Mouse (Mus musculus) MN1 (cell line): ENCODE results near the gene Lef1.

ENCODE experiments used
- DNase-seq: peaks from one replicate; pipeline ENCODE4 v3.0.0-alpha.2; 2016; ENCODE audit warnings: low spot score

The Lef1 gene

GRCm38 (mm10) chr3:131107301-131108093 is 2.8 kb upstream of the Lef1 start:
- peak; percentile 58 for DNase-seq

GRCm38 (mm10) chr3:131108094-131108653 is 2.1 kb upstream of the Lef1 start:
- no peak for DNase-seq

GRCm38 (mm10) chr3:131109066-131109685 is 1.1 kb upstream of the Lef1 start:
- no peak for DNase-seq

- no peak for DNase-seq
Observed at GRCm38 (mm10) chr3:131109686-131110070, 593 bp upstream of the Lef1 start.

DNA sequence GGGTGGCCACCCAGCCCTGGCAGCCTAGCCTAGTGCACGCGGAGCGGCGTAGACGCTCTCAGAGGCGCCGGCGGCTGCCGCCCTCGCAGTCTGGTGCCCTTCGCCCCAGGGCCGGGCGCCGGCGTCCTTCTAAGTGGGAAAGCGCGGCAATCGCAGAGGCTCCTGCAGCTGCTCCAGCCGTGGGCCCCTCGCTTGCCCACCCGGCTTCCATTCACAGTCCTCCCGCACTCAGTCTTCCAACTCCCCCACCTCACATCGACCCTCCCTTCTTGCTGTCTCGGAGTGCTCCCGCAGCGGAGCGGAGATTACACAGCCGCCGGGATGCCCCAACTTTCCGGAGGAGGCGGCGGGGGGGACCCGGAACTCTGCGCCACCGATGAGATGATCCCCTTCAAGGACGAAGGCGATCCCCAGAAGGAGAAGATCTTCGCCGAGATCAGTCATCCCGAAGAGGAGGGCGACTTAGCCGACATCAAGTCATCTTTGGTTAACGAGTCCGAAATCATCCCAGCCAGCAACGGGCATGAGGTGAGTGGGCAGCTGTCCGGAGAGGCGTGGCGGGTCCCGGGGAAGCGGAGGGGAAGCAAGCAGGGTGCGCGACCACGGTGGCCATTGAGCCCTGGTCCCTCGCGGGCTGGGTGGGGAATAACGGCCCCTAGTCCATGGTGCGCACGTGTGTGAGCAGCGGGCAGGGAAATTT is 1.0 kb downstream of the Lef1 start:
- DNase-seq: peak; percentile 48

DNA sequence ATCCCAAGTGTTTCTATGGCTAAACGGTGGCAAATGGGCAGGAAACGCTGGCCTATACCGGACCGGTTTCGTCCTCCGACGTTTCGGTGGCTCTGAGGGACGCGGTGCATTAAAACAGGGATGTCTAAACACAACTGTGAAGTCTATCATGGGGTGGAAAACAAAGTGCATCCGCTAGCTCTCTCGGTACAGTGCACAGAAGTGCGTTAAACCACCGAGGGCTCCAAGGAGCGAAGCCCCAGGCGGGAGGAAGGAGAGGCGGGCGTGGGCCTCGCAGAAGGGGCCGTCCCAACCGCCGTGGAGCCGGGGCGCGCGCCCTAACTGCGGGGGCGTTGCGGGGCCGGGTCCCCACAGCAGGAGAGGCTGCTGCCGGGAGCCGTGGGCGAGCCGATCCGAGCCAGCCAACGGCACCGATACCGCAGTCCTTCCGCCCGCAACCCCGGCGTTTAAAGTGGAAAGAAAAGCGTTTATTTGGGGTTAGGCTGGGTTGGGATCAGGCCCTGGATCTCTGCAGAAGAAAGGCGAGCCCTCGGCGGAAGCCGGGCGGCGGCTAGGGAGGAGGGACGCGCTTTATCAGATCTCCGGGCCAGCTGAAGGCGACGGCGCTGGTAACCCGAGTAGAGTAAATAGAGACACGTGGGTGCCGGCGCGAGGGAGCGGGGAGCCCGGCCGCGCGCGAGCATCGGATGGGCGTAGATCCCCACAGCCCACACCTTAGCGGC is 1.7 kb downstream of the Lef1 start:
- peak; percentile 73 for DNase-seq

DNA sequence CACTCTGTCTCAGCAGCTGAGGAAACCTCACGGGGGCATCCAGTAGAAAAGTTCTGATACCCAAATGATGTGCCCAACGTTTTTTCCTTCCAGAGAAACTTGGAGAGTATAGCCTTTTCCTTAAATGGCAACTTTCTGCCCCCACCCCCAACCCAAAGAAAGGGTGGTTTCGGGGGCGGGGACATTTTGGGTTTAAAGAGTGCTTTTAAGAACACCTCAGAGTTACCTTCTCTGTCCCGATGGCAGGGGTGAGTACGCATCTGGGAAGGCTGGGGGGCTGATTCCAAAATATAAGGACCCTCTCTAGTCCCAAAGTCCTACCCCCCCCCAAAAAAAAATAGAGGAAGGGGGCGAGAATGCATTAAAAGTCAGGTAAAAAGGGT is 2.3 kb downstream of the Lef1 start:
- no peak for DNase-seq

GRCm38 (mm10) chr3:131113029-131113428 is 2.8 kb downstream of the Lef1 start:
- no peak for DNase-seq

DNA sequence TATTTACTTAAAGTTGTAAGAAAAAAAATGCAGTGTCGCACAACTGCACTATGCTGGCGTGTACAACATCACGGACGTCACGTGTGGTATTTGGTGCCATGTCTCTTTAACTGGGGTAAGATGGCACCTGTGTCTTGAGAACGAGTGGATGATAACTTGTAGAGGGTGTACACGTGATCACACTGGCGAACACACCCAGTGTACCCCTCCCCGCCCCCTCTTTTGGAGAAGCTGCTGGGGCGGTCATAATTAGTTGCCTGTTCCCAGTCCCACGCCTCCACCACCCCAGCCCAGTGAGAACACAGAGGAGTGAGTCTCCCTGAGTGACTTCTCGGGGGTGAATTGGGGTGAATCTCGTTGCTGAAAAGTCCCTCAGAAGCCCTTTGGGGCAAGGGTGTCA is 5.8 kb downstream of the Lef1 start:
- no peak for DNase-seq

GRCm38 (mm10) chr3:131117352-131117751 is 7.1 kb downstream of the Lef1 start:
- DNase-seq: no peak

- no peak for DNase-seq
Observed at GRCm38 (mm10) chr3:131117883-131118282, 7.6 kb downstream of the Lef1 start.

DNA sequence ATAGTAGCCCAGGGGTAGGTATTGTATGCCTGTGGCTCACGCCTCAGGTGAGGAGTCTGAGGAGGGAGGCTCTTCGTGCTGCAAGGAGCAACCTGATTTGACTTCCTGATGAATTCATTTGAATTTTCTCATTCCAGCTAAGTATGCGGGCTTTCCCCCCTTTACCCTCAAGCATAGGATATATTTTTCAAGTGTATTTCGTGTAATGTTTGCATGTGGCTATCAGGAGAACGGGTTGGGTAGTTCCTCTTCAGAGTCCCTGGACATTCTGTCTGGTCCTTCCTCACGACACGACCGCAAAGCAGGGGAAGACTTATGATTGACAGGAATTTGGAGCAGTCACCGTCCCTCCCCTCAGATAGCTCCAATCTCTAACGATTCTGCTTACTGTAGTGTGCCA is 9.2 kb downstream of the Lef1 start:
- DNase-seq: no peak

DNA sequence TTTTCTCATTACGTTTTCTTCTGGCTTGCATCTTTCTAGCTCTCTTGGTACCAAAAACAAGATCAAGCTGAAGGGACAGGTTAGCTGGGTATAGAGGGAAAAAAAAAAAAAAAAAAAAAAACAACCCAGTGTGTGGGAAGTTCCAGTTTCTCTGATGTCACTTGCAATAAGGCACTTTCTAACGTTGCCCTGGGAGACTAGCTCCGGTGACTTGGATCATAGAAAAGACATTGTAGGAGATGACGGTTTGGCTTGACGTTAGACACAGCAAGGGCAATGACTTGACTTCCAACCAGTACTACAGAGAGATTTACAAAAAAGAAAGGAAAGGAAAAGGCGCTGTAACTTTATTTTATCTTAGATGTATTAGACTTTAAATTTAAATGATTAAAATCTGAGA is 13.2 kb downstream of the Lef1 start:
- no peak for DNase-seq

GRCm38 (mm10) chr3:131125873-131126272 is 15.6 kb downstream of the Lef1 start:
- no peak for DNase-seq

DNA sequence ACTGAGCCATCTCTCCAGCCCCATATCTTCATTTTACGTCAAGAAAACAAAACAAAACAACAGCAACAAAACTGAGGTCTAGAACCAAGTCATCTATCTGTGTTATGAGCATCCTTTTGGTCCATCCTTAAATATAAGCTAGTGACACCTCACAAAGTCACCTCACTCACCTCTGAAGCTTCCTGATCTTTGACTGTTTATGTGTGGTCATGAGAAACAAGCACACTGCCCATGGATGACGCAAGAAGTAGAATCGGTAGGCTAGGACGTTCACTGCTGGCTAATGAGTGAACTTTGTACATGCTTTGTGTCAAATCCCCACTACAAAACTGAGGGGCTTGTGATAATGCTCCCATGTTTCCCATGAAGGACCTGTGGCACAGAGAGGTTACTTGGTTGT is 16.2 kb downstream of the Lef1 start:
- DNase-seq: no peak

GRCm38 (mm10) chr3:131134003-131134402 is 23.7 kb downstream of the Lef1 start:
- no peak for DNase-seq

DNA sequence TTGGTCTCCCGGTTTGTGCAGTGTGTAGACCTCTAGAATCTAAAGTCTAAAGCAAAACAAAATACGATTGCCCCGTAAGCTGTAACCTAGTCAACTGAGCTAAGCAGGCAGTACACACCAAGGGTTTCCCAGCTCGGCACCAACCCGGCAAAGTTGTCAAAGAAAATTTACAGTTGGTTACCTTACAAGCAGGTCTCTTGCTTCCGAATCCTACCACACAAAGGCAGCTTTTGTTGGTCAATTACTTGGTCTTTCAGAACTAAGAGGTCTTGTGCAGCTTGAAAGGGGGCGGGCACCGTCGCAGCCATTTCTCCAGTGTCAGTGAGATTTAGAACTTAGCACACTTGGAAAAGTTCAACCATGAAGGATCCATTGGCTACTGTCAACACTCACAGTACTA is 25.2 kb downstream of the Lef1 start:
- DNase-seq: no peak

GRCm38 (mm10) chr3:131136455-131136854 is 26.2 kb downstream of the Lef1 start:
- DNase-seq: no peak

DNA sequence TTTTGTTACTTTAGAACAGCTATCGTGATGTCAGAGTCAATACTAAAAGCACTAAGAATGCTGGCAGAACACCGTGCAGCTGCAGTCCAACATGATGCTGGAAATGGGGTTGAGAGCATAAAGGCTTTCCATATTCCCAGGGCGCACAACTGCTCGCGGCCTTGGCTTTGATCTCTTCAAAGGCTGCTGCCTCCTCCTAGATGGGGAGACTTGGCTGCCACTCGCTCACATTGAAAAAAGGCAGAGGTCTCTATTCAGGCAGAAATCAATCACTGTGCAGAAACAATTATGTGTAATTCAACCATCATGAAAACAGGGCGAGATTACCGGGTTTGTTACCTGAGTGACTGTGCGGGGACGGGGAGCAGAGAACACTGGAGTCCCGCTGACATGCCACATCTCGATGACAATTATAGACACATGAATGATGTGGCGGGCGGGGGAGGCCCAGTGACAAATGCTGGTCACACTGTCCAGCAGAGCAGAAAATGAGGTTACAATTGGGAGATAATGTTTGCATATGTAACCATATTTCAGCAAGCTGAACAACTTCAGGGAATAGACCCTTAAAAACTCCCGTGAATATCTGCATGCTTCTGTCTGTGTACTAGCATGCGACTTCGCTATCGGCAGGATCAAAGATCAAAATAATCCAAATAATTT is 27.0 kb downstream of the Lef1 start:
- no peak for DNase-seq

DNA sequence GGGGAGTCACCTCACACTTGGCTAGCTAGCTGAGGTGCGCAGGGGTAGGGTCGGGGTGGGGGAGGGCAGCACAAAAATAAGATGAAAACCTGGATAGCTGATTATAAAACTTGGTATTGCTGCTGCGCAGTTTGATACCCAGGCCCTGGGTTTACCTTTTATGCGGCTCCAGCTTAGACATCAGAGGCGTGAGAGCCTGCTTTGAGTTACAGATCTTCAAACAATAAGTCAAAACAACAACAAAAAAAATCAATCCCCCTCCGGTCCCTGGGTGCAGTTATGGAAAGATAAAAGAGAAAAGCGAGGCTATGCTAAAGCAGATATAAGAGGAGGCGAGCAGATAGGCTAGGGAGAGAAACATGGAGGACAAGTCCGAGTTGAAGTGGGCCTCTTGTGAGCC is 28.0 kb downstream of the Lef1 start:
- DNase-seq: no peak

DNA sequence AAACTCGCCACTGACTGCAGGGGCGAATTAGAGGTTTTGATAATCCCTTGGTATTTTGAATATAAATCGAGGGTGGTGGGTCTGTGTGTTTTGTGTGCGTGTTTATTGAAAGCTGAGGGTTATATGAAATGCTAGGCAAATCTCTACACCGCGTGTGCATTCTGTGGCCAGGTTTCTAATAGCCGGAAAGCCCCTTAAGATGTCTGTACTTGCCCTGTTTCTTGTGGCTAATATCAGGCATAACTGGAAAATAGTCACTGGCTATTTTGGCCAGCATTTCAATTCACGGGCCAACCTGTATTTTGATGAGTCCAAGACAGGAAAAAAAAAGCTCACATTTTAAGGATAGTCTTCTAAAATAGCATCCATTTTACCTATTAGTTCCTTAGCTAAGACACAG is 28.5 kb downstream of the Lef1 start:
- DNase-seq: no peak
